Mouse (Mus musculus): Measurements from ENCODE around the gene Pole3. TPM values are rescaled to one million over a fixed set of nuclear protein-coding genes. Genes with fewer than 3 reads are reported as not detected.
A peak's percentile ranks its signal among the peaks of the same experiment; 100 is the strongest.

Gene Pole3
- polyA plus RNA-seq, 1 experiment from 2014 or later = 88.4 TPM

GRCm38 (mm10) chr4:62502969-62503368, 21.9 kb downstream of the Pole3 start:
- H3K27me3 ChIP-seq = no peaks in the 10 kb centered on the region
- 77% methylated on average over 7 of the region's 7 CpGs for WGBS
- H3K9ac ChIP-seq (replicated peaks) = no peak overlapping the region
- H3K4me1 ChIP-seq = peaks cover 8% of the 10 kb centered on the region; the same call in 1 of the 2 replicates
- H3K9me3 ChIP-seq = no peaks in the 10 kb centered on the region
- H3K4me3 ChIP-seq = no peak overlapping the region
- H3K4me2 ChIP-seq (replicated peaks) = no peak overlapping the region
- ATAC-seq (replicated peaks) = no peak
- H3K36me3 ChIP-seq = peaks cover 20% of the 10 kb centered on the region; the same call in 1 of the 2 replicates
- H3K27ac ChIP-seq (replicated peaks) = no peak overlapping the region

DNA sequence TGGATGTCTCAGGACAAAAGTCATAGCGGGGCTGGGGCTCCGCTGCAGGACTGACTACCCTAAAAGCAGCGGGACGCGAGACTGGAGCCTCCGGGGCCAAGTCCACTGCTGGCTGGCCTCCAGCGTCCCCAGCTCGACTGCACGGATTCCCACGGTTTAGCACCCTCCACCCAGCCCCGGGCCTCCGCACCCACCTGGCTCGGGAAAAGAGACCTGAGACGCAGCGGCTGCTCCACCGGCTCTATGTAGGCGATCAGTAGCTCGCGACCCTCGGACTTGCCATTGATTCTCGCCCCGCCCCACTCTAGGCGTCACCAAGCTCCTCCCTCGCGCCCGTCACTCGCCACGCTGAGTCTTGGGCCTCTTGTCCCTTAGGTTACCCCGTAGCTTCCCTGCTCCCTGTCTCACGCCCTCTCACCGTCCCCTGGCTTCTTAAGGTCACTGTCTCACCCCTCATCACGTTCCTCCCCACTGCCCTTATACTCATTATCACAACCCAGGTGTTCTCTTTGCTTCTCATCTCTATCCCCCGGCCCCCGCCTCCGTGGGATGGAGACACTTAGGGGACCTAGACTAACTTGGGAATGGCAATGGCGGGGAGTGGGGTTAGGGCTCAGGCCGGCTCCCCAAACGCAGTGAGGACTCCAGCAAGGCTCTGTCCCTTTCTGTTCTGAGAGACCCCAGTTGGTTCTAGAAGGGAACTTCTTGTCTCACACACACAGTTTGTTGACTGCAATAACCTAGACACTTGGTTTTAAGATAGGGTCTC, 22.7 kb downstream of the Pole3 start:
- under 1% methylated on average over 38 of the region's 38 CpGs for whole genome bisulfite sequencing
- H3K4me2 ChIP-seq (replicated peaks) = peak overlapping the region; percentile 73
- H3K9ac ChIP-seq (replicated peaks) = peak overlapping the region; percentile 90
- peak overlapping the region; percentile 50 for H3K27ac ChIP-seq (replicated peaks)
- peak overlapping the region; percentile 95 for H3K4me3 ChIP-seq
- H3K27me3 ChIP-seq = no peaks in the 10 kb centered on the region
- H3K36me3 ChIP-seq = peaks cover 14% of the 10 kb centered on the region; the same call in 1 of the 2 replicates
- no peaks in the 10 kb centered on the region for H3K9me3 ChIP-seq
- H3K4me1 ChIP-seq = peaks cover 8% of the 10 kb centered on the region; the same call in 1 of the 2 replicates
- ATAC-seq (replicated peaks) = peak; percentile 97

- peak; percentile 30 for ATAC-seq (replicated peaks)
- H3K27ac ChIP-seq (replicated peaks) = 0 out of 2 replicates have a peak overlapping the region, but pooled peaks have one; percentile 50
- no peaks in the 10 kb centered on the region for H3K9me3 ChIP-seq
Measured at GRCm38 (mm10) chr4:62501534-62501933, 23.3 kb downstream of the Pole3 start.

DNA sequence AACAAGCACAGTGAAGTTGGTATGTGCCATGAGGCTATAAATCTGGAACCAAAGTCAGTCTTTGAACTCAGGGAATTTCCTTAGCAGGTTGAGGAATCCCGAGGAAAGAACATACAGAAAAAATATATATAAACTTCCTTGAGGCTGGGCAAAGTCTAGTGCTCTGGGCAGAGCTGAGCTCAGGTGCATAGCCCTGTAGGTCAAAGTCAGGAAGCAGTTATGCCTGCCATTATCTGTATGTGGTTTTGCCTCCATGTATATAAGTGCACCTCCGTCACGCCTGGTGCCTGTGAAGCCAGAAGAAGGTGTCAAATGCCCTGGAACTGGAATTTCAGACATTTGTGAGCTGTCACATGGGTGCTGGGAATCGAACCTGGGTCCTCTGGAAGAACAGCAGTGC, 24.1 kb downstream of the Pole3 start:
- H3K9ac ChIP-seq (replicated peaks) = no peak overlapping the region
- H3K27ac ChIP-seq (replicated peaks) = no peak overlapping the region
- H3K9me3 ChIP-seq = no peaks in the 10 kb centered on the region
- no peak overlapping the region for H3K4me2 ChIP-seq (replicated peaks)
- 90% methylated on average over 4 of the region's 4 CpGs for WGBS
- peaks cover 13% of the 10 kb centered on the region; the same call in 1 of the 2 replicates for H3K4me1 ChIP-seq
- no peak overlapping the region for H3K4me3 ChIP-seq
- no peaks in the 10 kb centered on the region for H3K27me3 ChIP-seq
- peaks cover 14% of the 10 kb centered on the region; the same call in 1 of the 2 replicates for H3K36me3 ChIP-seq
- no peak for ATAC-seq (replicated peaks)

More at GRCm38 (mm10) chr4:62501534-62501933, 23.3 kb downstream of the Pole3 start:
- Histone ChIP-seq H3K4me2 (replicated peaks) (peak overlapping the region; percentile 73), H3K4me3 (peak overlapping the region; percentile 95), H3K4me1 (peaks cover 13% of the 10 kb centered on the region; the same call in 1 of the 2 replicates), H3K27me3 (no peaks in the 10 kb centered on the region), H3K9ac (replicated peaks) (peak overlapping the region; percentile 90), H3K36me3 (peaks cover 14% of the 10 kb centered on the region; the same call in 1 of the 2 replicates)
- 2% methylated on average over 7 of the region's 7 CpGs for WGBS

- ATAC-seq (replicated peaks) = no peak
- no peaks in the 10 kb centered on the region for H3K9me3 ChIP-seq
- H3K27ac ChIP-seq (replicated peaks) = no peak overlapping the region
- H3K27me3 ChIP-seq = no peaks in the 10 kb centered on the region
- no peak overlapping the region for H3K9ac ChIP-seq (replicated peaks)
- no peak overlapping the region for H3K4me3 ChIP-seq
- no peak overlapping the region for H3K4me2 ChIP-seq (replicated peaks)
- peaks cover 14% of the 10 kb centered on the region; the same call in 1 of the 2 replicates for H3K36me3 ChIP-seq
- peaks cover 11% of the 10 kb centered on the region; the same call in 1 of the 2 replicates for H3K4me1 ChIP-seq
- WGBS = 62% methylated on average over 8 of the region's 8 CpGs
Measured at GRCm38 (mm10) chr4:62496815-62497214, 28.1 kb downstream of the Pole3 start.

GRCm38 (mm10) chr4:62495946-62496345, 28.9 kb downstream of the Pole3 start:
- H3K4me1 ChIP-seq = 0 out of 2 replicates have a peak, but pooled peaks cover 5% of the 10 kb centered on the region
- H3K4me3 ChIP-seq = no peak overlapping the region
- H3K9ac ChIP-seq (replicated peaks) = no peak overlapping the region
- no peak for ATAC-seq (replicated peaks)
- no peaks in the 10 kb centered on the region for H3K9me3 ChIP-seq
- no peak overlapping the region for H3K27ac ChIP-seq (replicated peaks)
- no peak overlapping the region for H3K4me2 ChIP-seq (replicated peaks)
- H3K27me3 ChIP-seq = no peaks in the 10 kb centered on the region
- WGBS = 80% methylated on average over 8 of the region's 8 CpGs
- H3K36me3 ChIP-seq = peaks cover 14% of the 10 kb centered on the region; the same call in 1 of the 2 replicates

GRCm38 (mm10) chr4:62494230-62494629, 30.6 kb downstream of the Pole3 start:
- 67% methylated on average over 9 of the region's 9 CpGs for WGBS
- no peak overlapping the region for H3K9ac ChIP-seq (replicated peaks)
- no peaks in the 10 kb centered on the region for H3K27me3 ChIP-seq
- no peak for ATAC-seq (replicated peaks)
- H3K27ac ChIP-seq (replicated peaks) = no peak overlapping the region
- H3K36me3 ChIP-seq = peaks cover 11% of the 10 kb centered on the region; the same call in 1 of the 2 replicates
- H3K9me3 ChIP-seq = no peaks in the 10 kb centered on the region
- H3K4me3 ChIP-seq = no peak overlapping the region
- no peak overlapping the region for H3K4me2 ChIP-seq (replicated peaks)
- 0 out of 2 replicates have a peak, but pooled peaks cover 5% of the 10 kb centered on the region for H3K4me1 ChIP-seq

DNA sequence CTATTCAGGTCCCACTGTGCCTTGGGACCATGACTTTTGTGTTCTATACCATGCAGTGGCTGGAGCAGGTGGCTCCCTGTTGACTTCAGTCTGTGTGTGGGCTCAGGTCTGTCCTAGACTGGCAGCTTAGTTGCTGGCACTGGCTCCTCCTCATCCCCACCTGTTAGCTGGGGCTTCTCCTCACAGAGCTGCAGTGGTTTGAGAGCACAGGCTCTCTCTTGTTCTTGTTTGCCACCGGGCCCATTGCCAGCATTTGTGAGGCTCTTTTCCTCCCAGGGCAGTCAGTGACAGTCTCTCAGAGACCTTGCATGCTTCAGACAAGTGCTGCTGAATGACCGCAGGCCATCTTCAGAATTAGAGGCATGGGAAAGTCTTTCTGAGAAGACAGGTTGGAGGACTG, 32.2 kb downstream of the Pole3 start:
- Histone ChIP-seq H3K27ac (replicated peaks) (no peak overlapping the region), H3K9me3 (no peaks in the 10 kb centered on the region), H3K36me3 (no peaks in the 10 kb centered on the region), H3K4me3 (no peak overlapping the region), H3K27me3 (no peaks in the 10 kb centered on the region), H3K4me2 (replicated peaks) (no peak overlapping the region), H3K4me1 (0 out of 2 replicates have a peak, but pooled peaks cover 5% of the 10 kb centered on the region), H3K9ac (replicated peaks) (no peak overlapping the region)
- WGBS = 77% methylated on average over 2 of the region's 2 CpGs
- ATAC-seq (replicated peaks) = no peak

- Histone ChIP-seq H3K4me2 (replicated peaks) (no peak overlapping the region), H3K27me3 (no peaks in the 10 kb centered on the region), H3K4me3 (no peak overlapping the region), H3K27ac (replicated peaks) (no peak overlapping the region), H3K36me3 (no peaks in the 10 kb centered on the region), H3K9ac (replicated peaks) (no peak overlapping the region), H3K9me3 (no peaks in the 10 kb centered on the region), H3K4me1 (no peaks in the 10 kb centered on the region)
- WGBS = 96% methylated on average over 2 of the region's 2 CpGs
- no peak for ATAC-seq (replicated peaks)
Measured at GRCm38 (mm10) chr4:62487914-62488313, 37.0 kb downstream of the Pole3 start.

GRCm38 (mm10) chr4:62487172-62487571, 37.7 kb downstream of the Pole3 start:
- no peak overlapping the region for H3K4me3 ChIP-seq
- H3K9ac ChIP-seq (replicated peaks) = no peak overlapping the region
- H3K27ac ChIP-seq (replicated peaks) = no peak overlapping the region
- 94% methylated on average over 5 of the region's 5 CpGs for whole genome bisulfite sequencing
- no peaks in the 10 kb centered on the region for H3K4me1 ChIP-seq
- no peak overlapping the region for H3K4me2 ChIP-seq (replicated peaks)
- H3K36me3 ChIP-seq = no peaks in the 10 kb centered on the region
- H3K27me3 ChIP-seq = no peaks in the 10 kb centered on the region
- ATAC-seq (replicated peaks) = no peak
- no peaks in the 10 kb centered on the region for H3K9me3 ChIP-seq

GRCm38 (mm10) chr4:62486162-62486696, 38.6 kb downstream of the Pole3 start:
- Histone ChIP-seq H3K9ac (replicated peaks) (no peak overlapping the region), H3K9me3 (no peaks in the 10 kb centered on the region), H3K4me3 (no peak overlapping the region), H3K27me3 (no peaks in the 10 kb centered on the region), H3K4me2 (replicated peaks) (no peak overlapping the region), H3K27ac (replicated peaks) (no peak overlapping the region), H3K36me3 (no peaks in the 10 kb centered on the region), H3K4me1 (no peaks in the 10 kb centered on the region)
- WGBS = 92% methylated on average over 15 of the region's 15 CpGs
- no peak for ATAC-seq (replicated peaks)

GRCm38 (mm10) chr4:62485450-62486161, 39.3 kb downstream of the Pole3 start:
- H3K9ac ChIP-seq (replicated peaks) = no peak overlapping the region
- no peaks in the 10 kb centered on the region for H3K36me3 ChIP-seq
- no peak overlapping the region for H3K4me3 ChIP-seq
- no peak overlapping the region for H3K4me2 ChIP-seq (replicated peaks)
- no peaks in the 10 kb centered on the region for H3K4me1 ChIP-seq
- WGBS = 82% methylated on average over 8 of the region's 8 CpGs
- H3K27me3 ChIP-seq = 0 out of 2 replicates have a peak, but pooled peaks cover 2% of the 10 kb centered on the region
- no peak for ATAC-seq (replicated peaks)
- no peak overlapping the region for H3K27ac ChIP-seq (replicated peaks)
- H3K9me3 ChIP-seq = no peaks in the 10 kb centered on the region
